Mouse (Mus musculus) embryonic fibroblast, embryonic 13.5 days (primary cell): ENCODE measurements around the gene Crygs.

ENCODE experiments used
- CTCF ChIP-seq: IDR thresholded peaks from 2 replicates; pipeline ENCODE4 v1.5.1; 2011; ENCODE audit warnings: mild to moderate bottlenecking, control low read depth, low read length, moderate library complexity, borderline replicate concordance; ENCODE audit not compliant: insufficient read depth
- POLR2A ChIP-seq: IDR thresholded peaks from 2 replicates; pipeline ENCODE4 v1.6.1; 2011; ENCODE audit warnings: low read depth, mild to moderate bottlenecking, control low read depth, low read length, moderate library complexity

DNA sequence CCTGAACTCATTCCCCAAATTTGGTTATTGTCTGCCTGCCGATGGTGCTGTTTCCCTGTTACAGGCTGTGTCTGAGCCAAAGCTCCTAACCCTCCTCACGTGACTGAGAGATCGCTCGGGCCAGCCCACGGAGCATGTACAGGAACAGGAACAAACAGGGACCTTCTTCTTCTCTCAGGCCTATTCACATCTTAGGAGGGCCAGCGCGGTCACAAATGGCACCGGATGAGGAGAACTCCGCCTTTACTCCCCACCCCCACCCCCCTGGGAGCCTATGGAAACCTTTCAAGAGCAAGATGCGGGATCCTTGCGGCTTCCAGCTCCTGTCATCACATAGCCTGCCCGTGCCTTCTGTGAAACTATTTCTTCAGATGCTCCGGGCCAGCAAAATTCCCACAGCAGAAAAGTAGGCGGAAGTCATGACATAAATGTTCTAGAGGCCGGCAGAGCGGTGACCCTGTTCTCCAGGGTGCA, 44.6 kb downstream of the Crygs start:
- TF ChIP-seq CTCF (no peak), POLR2A (no peak)
